ENCODE assay signal across 18 mouse cellular contexts in genomic region chr13:43251391-43251790, GRCm38 (mm10). TPM values are rescaled to one million over a fixed set of nuclear protein-coding genes. Genes with fewer than 3 reads are reported as not detected.
DNase-seq lines count a peak whose midpoint lies in the region; ATAC-seq and TF ChIP-seq lines count a peak whose summit lies in the region.
"Had no signal": no experiment of that assay in that cellular context is flagged by ENCODE, and none has a peak within 500 bp of the region (broad histone marks: within the 10 kb centered on the region; RNA-seq: fewer than 3 reads in every experiment).

No protein-coding gene starts in this region.

- H3K9me3 ChIP-seq in forebrain, embryonic 13.5 days (replicated peaks) = no peaks in the 10 kb centered on the region
- H3K9me3 ChIP-seq in forebrain, embryonic 15.5 days = no peaks in the 10 kb centered on the region
- no peaks in the 10 kb centered on the region for H3K9me3 ChIP-seq in liver, postnatal 0 days (ENCODE audit: low read length)
- no peaks in the 10 kb centered on the region for H3K9me3 ChIP-seq in liver, embryonic 12.5 days (replicated peaks)
- H3K9me3 ChIP-seq: embryonic facial prominence, embryonic 10.5 days had no signal

- H3K9ac ChIP-seq in forebrain, embryonic 13.5 days = no peak overlapping the region
- no peak overlapping the region for H3K9ac ChIP-seq in forebrain, embryonic 15.5 days (replicated peaks)
- H3K9ac ChIP-seq in liver, postnatal 0 days (replicated peaks) = no peak overlapping the region
- H3K9ac ChIP-seq in liver, embryonic 12.5 days = no peak overlapping the region

- ATAC-seq in forebrain, embryonic 13.5 days = no peak
- ATAC-seq in forebrain, embryonic 15.5 days (replicated peaks) = no peak
- ATAC-seq in liver, postnatal 0 days = no peak
- no peak for ATAC-seq in liver, embryonic 12.5 days

- peak overlapping the region; percentile 11; the same call in 1 of the 2 replicates for H3K27ac ChIP-seq in forebrain, embryonic 13.5 days
- no peak overlapping the region for H3K27ac ChIP-seq in forebrain, embryonic 15.5 days (replicated peaks)
- peak overlapping the region; percentile 83 for H3K27ac ChIP-seq in liver, postnatal 0 days (ENCODE audit: low read depth)
- no peak overlapping the region for H3K27ac ChIP-seq in liver, embryonic 12.5 days
- H3K27ac ChIP-seq in thymus, adult 2 months (ENCODE audit: control insufficient read depth, insufficient read depth, low read length) = no peak overlapping the region
- H3K27ac ChIP-seq: kidney, postnatal 0 days; macrophage had no signal

- H3K36me3 ChIP-seq in forebrain, embryonic 13.5 days (ENCODE audit: poor library complexity, severe bottlenecking) = no peaks in the 10 kb centered on the region
- no peaks in the 10 kb centered on the region for H3K36me3 ChIP-seq in forebrain, embryonic 15.5 days
- no peaks in the 10 kb centered on the region for H3K36me3 ChIP-seq in liver, postnatal 0 days (replicated peaks; ENCODE audit: insufficient read depth, low read length)
- no peaks in the 10 kb centered on the region for H3K36me3 ChIP-seq in liver, embryonic 12.5 days
- no peaks in the 10 kb centered on the region for H3K36me3 ChIP-seq in thymus, adult 2 months (ENCODE audit: control insufficient read depth, insufficient read depth, low read length)
- H3K36me3 ChIP-seq: embryonic facial prominence, embryonic 10.5 days had no signal

- H3K27me3 ChIP-seq in forebrain, embryonic 13.5 days = no peaks in the 10 kb centered on the region
- H3K27me3 ChIP-seq in forebrain, embryonic 15.5 days = no peaks in the 10 kb centered on the region
- H3K27me3 ChIP-seq in liver, postnatal 0 days (ENCODE audit: insufficient read depth, low read length) = no peaks in the 10 kb centered on the region
- H3K27me3 ChIP-seq in liver, embryonic 12.5 days (replicated peaks) = peaks cover 14% of the 10 kb centered on the region; the same call in 1 of the 2 replicates
- no peaks in the 10 kb centered on the region for H3K27me3 ChIP-seq in thymus, adult 2 months (ENCODE audit: control insufficient read depth, insufficient read depth, low read length)
- H3K27me3 ChIP-seq: CH12.LX had no signal

- H3K4me3 ChIP-seq in forebrain, embryonic 13.5 days = no peak overlapping the region
- no peak overlapping the region for H3K4me3 ChIP-seq in forebrain, embryonic 15.5 days
- H3K4me3 ChIP-seq in liver, postnatal 0 days (ENCODE audit: low read depth, low read length) = no peak overlapping the region
- H3K4me3 ChIP-seq in liver, embryonic 12.5 days = no peak overlapping the region
- H3K4me3 ChIP-seq in thymus, adult 2 months (ENCODE audit: control insufficient read depth, insufficient read depth, low read length) = no peak overlapping the region
- H3K4me3 ChIP-seq: embryonic facial prominence, embryonic 10.5 days had no signal

- H3K4me1 ChIP-seq in forebrain, embryonic 13.5 days = peaks cover 12% of the 10 kb centered on the region
- peaks cover 8% of the 10 kb centered on the region; the same call in 1 of the 2 replicates for H3K4me1 ChIP-seq in forebrain, embryonic 15.5 days
- peaks cover 30% of the 10 kb centered on the region for H3K4me1 ChIP-seq in liver, postnatal 0 days (ENCODE audit: insufficient read depth)
- peaks cover 36% of the 10 kb centered on the region for H3K4me1 ChIP-seq in liver, embryonic 12.5 days
- peaks cover 19% of the 10 kb centered on the region for H3K4me1 ChIP-seq in thymus, adult 2 months (replicated peaks; ENCODE audit: control insufficient read depth, insufficient read depth, low read length)

- H3K4me2 ChIP-seq in forebrain, embryonic 13.5 days = no peak overlapping the region
- no peak overlapping the region for H3K4me2 ChIP-seq in forebrain, embryonic 15.5 days (replicated peaks)
- H3K4me2 ChIP-seq in liver, postnatal 0 days (ENCODE audit: low read depth, low read length) = peak overlapping the region; percentile 52
- no peak overlapping the region for H3K4me2 ChIP-seq in liver, embryonic 12.5 days
- H3K4me2 ChIP-seq: heart, embryonic 11.5 days had no signal

- TF ChIP-seq CTCF in liver, postnatal 0 days (IDR thresholded peaks at IDR 0.05; ENCODE audit: low read depth) = no peak
- TF ChIP-seq CTCF in thymus, adult 2 months (IDR thresholded peaks at IDR 0.05; ENCODE audit: borderline replicate concordance, control insufficient read depth, extremely low read depth, insufficient read depth, low read length, poor library complexity) = no peak

- 47% methylated on average over 12 of the region's 12 CpGs for WGBS in forebrain, embryonic 13.5 days
- WGBS in forebrain, embryonic 15.5 days = 39% methylated on average over 12 of the region's 12 CpGs
- 69% methylated on average over 12 of the region's 12 CpGs for WGBS in liver, postnatal 0 days (ENCODE audit: insufficient replicate concordance)
- 62% methylated on average over 12 of the region's 12 CpGs for WGBS in liver, embryonic 12.5 days (ENCODE audit: insufficient replicate concordance)
- WGBS in thymus, adult 2 months = 80% methylated on average over 12 of the region's 12 CpGs

- no peak for TF ChIP-seq EP300 in liver, postnatal 0 days (IDR thresholded peaks at IDR 0.05; ENCODE audit: low read depth)

- DNase-seq in liver, postnatal 0 days = no peak
- peak; percentile 11 for DNase-seq in thymus, postnatal 4 days
- DNase-seq in thymus, adult 2 months = no peak
- no peak for DNase-seq in gastrocnemius, postnatal 25 days
- DNase-seq: adrenal gland, adult 8-10 months; cerebellum, adult 11-12 months; cerebellum, postnatal 36 days; heart, postnatal 14 days; lung, adult 2 months; right cerebral cortex, postnatal 25 days had no signal

- no peak for TF ChIP-seq POLR2A in thymus, adult 2 months (IDR thresholded peaks at IDR 0.05; ENCODE audit: control insufficient read depth, extremely low read depth, insufficient read depth, low read length, poor library complexity)

RNA-seq across cellular contexts. Expression of gene Gfod1, which starts 52.6 kb away (rescaled TPM):
- 1.2 and 1.3 TPM in 2 replicates for polyA plus RNA-seq in forebrain, embryonic 13.5 days (2015; fragmentation: Nextera tagmentation; extraction: Ambion mirVana)
- 1.8 and 2.3 TPM in 2 replicates for polyA plus RNA-seq in forebrain, embryonic 15.5 days (2015; fragmentation: Nextera tagmentation; extraction: Ambion mirVana)
- polyA plus RNA-seq in liver, postnatal 0 days (2015; fragmentation: Nextera tagmentation; extraction: Ambion mirVana) = 0.58 and 0.81 TPM in 2 replicates
- 0.18 and 0.54 TPM in 2 replicates for polyA plus RNA-seq in liver, embryonic 12.5 days (2016; fragmentation: Nextera tagmentation; extraction: Ambion mirVana)
- 4.1 and 4.3 TPM in 2 replicates for polyA plus RNA-seq in thymus, adult 2 months (2012; rRNA removed)
- total RNA-seq in gastrocnemius, postnatal 25 days (2021) = 1 to 10 TPM; 5.6 to 6.5 TPM

Comparison
In these comparisons a context has a peak if more than half of its experiments do, and no peak if none do; other contexts are left out.
1. H3K27ac ChIP-seq: peak in forebrain, embryonic 13.5 days (single experiment) and liver, postnatal 0 days (single experiment); none in forebrain, embryonic 15.5 days (single experiment), liver, embryonic 12.5 days (single experiment) and thymus, adult 2 months (single experiment).